Mouse (Mus musculus) heart, postnatal 10 days (tissue): Measurements from ENCODE around the gene Arid1a. TPM values are rescaled to one million over a fixed set of nuclear protein-coding genes. Genes with fewer than 3 reads are reported as not detected.
A peak's percentile ranks its signal among the peaks of the same experiment; 100 is the strongest.

ENCODE experiments used
- DNase-seq, 2 experiments: peaks; one replicate each; pipeline ENCODE4 v3.0.0; 2021
- intact Hi-C: fragments of 180-260 bp; cut with DNase I; formaldehyde crosslinking; loops from one replicate; pipeline ENCODE4 v1.15.1; 2025
- total RNA-seq, 2 experiments: library from RNA; stranded (reverse); gene quantifications; 2 replicates each; pipeline ENCODE4 v1.2.3; 2021

Arid1a gene
- total RNA-seq, result 10 to 100 TPM; 55.3 to 61.9 TPM

- intact Hi-C loops, result loop anchor here (1.0 kb wide), 1 partner anchor 85 kb away; no protein-coding TSS in a partner anchor
- peak; percentile 97 to 98 for DNase-seq
Measured at GRCm38 (mm10) chr4:133756514-133757268, at the start of gene Arid1a. Gene Arid1a (minus strand): TSS chr4:133756769.

DNA sequence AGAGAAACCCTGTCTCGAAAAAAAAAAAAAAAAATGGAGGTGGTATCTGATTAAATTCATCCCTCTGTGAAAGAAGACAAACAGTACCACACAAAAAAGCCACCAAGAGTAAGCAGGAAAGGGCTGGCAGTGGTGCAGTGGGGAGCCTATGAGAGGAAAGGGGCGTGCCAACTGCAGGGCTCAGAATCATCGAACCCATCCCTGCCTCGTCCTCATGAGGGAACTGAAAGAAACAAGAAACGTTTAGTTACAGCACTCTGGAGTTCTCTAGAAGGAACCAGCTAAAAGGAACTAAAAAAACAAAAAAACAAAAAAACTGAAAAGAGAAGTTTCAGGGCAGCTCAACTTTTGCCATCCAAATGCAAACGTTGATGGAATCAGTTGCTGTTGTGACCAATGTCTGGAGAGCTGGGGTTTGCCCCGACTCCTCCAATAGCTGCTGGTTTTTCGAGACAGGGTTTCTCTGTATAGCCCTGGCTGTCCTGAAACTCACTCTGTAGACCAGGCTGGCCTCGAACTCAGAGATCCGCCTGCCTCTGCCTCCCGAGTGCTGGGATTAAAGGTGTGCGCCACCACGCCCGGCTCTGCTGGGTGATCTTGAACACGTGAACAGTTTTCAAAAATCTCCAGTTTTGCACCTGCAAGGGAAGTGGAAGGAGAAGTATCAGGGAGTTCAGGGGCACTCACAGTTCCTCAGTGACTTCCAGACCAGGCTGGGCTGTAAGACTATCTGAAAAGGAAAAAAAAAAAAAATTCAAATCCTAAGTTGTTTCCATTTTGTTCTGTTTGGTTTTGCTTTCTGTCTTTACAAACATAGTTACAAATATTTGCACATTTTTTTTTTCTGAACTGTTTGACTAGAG lies 48.1 kb upstream of the Arid1a start:
- peak in 1 of 2 experiments; percentile 20 for DNase-seq

GRCm38 (mm10) chr4:133800589-133800988 lies 44.0 kb upstream of the Arid1a start:
- DNase-seq, result no peak
- intact Hi-C loops, result no loop called here

More for the DNA sequence above, 48.1 kb upstream of the Arid1a start:
- intact Hi-C loops, result no loop called here

GRCm38 (mm10) chr4:133793269-133793668 lies 36.7 kb upstream of the Arid1a start:
- intact Hi-C loops, result no loop called here
- DNase-seq, result no peak

DNA sequence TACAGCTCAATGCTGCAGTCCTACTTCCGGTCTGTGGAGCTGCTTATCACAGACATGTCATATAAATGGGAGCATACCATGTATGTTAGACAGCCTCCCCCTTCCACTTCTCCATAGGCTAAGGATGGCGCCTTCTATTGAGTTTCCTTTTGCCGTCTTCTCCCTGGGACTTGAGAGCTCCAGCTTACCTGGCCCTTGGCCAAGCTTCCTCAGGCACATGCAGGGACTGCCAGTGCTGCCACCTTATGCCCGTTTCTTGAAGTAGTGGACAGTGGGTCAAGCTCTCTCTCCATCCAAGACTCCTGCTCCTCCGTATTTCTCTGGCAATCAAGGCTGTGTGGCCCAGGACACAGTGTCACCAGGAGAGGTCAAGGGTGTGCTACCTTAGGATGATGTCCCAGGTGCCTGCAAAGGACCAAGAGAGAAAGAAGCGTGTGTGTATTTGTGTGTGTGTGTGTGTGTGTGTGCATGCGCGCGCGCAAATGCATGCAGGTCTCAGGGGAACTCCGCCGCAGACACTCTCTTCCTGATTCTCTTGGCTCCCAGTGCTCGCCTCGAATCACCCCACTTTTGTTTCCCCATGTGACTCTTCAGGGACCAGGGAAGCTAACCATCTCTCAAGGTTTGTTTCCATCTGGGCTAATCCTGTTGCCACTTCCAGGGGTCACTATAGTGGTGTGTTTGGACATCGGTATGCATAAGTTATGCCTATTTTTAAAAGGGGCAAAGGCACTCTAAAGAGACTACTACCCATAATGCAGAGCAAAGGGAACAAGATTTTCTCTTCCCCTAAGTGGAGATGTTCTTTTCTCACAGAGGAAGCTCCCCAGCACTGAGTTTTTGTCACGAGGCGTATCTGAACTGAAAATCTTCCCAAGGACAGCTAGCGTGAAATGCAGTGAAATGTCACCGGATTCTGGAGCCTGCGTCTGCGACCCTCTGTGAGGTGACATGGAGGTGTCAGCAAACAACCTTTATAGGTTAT lies 18.3 kb upstream of the Arid1a start:
- intact Hi-C loops, result loop anchor here (1.0 kb wide), 1 partner anchor 103 kb away; the partner anchor contains the start of gene Pigv
- DNase-seq, result peak; percentile 85 to 86

DNA sequence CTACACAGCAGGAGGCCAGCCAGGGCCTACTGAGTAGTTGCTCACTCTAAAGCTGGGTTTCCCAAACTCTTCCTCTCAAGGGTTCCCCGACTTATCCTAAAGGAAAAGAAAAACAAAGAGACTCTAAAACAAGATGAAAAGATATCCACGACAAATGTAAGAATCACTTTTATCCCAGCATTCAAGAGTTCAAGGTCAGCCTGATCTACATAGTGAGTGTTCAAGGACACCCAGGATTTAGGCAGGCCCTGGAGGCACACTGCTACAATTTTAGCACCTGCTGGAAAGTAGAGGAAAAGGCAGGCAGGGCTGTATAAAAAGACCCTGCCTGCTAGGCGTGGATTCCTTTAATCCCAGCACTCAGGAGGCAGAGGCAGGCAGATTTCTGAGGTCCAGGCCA lies 12.6 kb upstream of the Arid1a start:
- no peak for DNase-seq
- intact Hi-C loops, result no loop called here

DNA sequence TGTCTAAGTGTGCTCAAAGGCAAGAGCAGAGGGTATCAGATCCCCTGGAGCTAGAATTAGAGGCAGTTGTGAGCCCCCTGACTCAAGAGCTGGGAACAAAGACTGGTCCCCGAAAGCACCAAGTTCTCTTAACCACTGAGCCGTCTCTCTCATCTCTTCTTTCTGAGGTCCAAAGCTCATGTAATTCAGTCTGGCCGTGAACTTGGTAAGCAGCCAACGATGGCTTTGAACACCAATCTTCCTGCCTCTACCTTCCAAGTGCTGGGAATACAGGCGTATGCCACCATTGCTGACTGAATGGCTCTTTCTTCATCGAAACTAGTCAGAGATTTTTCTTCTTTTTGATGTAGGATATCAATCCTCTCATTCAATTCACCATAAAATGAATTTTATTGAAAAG lies 6.5 kb upstream of the Arid1a start:
- DNase-seq, result no peak
- intact Hi-C loops, result no loop called here

DNA sequence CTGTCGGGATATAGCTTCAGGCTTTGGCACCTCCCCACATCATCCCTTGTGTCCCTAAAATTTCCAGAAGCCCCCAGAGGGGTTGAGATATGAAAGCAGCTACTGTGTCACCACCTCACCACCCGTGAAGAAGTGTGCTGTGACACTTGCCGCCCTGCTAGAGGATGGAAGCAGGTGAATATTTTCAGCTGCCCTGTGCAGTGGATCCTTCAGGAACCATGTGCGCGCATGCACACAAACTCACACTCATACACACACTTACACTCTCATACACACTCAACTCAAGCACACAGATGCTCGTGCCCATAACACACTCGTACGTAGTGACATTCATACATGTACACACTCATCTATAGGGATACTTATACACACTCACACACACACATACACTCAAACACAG lies 3.1 kb upstream of the Arid1a start:
- DNase-seq, result no peak
- intact Hi-C loops, result no loop called here

- intact Hi-C loops, result loop anchor here (1.0 kb wide), 1 partner anchor 86 kb away; no protein-coding TSS in a partner anchor
- DNase-seq, result peak; percentile 92 to 93
Measured at GRCm38 (mm10) chr4:133757269-133757835, 783 bp upstream of the Arid1a start.

GRCm38 (mm10) chr4:133755861-133756371 lies 653 bp downstream of the Arid1a start:
- peak in 1 of 2 experiments; percentile 28 for DNase-seq
- intact Hi-C loops, result no loop called here

- intact Hi-C loops, result loop anchor here (1.0 to 5.0 kb wide), 3 partner anchors 58 to 83 kb away; partner anchors contain the start of gene Pigv
- peak in 1 of 2 experiments; percentile 32 for DNase-seq
Measured at GRCm38 (mm10) chr4:133754871-133755765, 1.5 kb downstream of the Arid1a start.

DNA sequence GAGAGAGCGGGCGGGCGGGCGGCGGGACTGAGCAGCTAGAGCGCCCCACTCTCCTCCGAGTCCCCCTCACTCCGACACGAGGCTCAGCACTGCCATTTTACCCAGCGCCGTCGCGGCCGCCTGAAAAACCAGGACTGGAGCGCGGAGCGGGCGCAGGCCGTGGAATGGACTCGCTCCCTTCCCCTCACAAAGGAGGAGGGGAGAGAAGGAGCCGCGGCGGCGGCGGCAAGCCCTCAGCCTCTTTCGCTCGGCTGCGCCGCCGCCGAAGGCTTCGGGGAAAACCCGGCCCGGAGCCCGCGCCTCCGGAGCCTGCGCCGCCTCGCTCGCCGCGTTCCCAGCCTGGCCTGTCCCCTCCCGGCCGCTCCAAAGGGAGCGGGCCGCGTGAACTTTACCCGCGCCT lies 2.3 kb downstream of the Arid1a start:
- intact Hi-C loops, result loop anchor here (1.0 to 5.0 kb wide), 3 partner anchors 59 to 82 kb away; partner anchors contain the start of gene Pigv
- peak; percentile 99 to 100 for DNase-seq

DNA sequence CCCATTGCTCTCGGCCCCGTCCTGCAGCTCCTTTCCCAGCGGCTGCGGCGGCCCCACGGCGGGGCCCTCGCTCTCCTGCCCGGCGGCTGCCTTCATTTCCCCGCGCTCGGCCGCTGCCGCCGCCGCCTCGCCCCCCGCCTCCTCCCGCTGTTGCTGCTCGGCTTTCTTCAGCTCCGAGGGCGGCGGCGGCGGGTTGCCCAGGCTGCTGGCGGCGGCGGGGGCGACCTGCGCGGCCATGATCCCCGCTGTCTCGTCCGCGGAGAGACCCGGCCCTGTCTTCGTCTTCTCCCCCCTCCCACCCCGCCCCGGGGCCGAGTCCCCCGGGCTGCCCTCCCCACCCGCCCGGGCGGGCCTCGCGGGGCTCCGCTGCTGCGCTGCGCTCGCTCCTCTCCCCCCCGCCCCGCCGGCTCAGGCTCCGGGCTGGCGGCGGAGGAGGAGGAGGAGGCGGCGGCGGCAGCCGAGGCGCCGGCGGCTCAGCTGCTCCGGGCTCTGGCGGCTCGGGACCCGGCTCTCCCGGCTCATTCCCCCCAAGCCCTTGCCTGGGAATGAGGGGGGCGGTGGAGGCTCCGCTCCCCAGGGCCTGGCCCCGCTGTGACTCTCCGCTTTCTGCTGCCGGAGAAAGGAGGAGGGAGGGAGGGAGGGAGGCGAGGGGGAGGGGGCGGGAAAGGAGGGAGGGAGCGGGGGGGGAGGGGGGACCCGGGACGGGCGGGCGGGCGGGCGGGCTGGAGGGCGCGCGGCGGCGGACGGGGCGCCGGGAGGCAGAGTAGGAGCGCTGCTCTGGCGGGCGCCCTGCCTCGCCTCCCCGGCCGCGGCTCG lies 3.0 kb downstream of the Arid1a start:
- peak; percentile 79 to 82 for DNase-seq
- intact Hi-C loops, result loop anchor here (1.0 to 5.0 kb wide), 3 partner anchors 60 to 81 kb away; partner anchors contain the start of gene Pigv

- peak; percentile 48 to 65 for DNase-seq
- intact Hi-C loops, result loop anchor here (5.0 kb wide), 1 partner anchor 65 kb away; no protein-coding TSS in a partner anchor
Measured at GRCm38 (mm10) chr4:133752449-133753374, 3.9 kb downstream of the Arid1a start.

DNA sequence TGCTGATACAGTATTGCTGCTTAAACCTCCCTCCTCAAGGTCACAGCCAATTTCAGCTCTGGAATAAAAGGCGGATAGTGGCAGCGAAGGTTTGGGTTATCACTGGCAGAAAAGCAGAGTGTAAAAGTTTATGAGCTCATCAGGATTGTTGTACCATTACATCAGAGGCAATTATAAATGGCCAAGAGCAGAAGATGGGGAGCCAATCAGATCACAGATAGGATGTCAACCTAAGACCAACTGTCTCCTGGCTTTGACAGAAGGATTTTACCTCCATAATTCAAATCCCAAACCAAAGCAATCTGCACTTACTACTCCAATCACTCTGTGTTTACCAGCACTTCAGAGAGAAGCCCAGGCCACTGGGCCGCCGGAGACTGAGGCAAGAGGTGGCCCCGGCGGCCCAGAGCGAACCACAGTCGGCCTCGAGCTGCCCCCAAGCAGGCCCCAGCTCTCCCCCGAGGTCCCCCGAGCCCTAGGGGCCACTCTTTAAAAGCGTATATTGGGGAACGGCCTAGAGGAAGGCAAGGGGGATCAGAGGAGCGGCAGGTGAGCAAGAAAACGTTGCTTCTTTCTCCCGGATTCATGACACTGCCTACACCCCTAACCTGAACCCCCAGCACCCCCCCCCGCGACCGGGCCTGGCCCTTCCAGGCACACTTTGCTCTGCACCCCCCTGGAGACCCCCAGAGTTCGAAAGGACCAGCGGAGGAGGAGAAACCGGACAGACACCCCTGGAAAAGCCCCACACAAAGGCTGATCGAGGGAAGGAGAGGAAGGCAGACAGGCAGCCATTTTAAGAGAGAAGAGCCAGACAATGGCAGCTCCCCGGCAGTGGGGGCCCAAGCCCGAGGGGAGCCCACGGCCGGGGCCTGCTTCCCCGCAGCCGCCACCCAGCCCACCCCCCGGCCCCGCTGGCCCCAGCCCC lies 4.8 kb downstream of the Arid1a start:
- DNase-seq, result peak; percentile 76 to 78
- intact Hi-C loops, result loop anchor here (2.0 to 5.0 kb wide), 3 partner anchors 21 to 64 kb away; no protein-coding TSS in a partner anchor
